Mouse (Mus musculus) brown adipose tissue, adult 24 weeks (tissue): ENCODE results near the gene Ptpra. TPM values are rescaled to one million over a fixed set of nuclear protein-coding genes. Genes with fewer than 3 reads are reported as not detected.

Experiments used
- H3K27ac ChIP-seq: fragments of 200-500 bp; replicated peaks from 2 replicates; pipeline ENCODE4 v1.5.1; 2012; ENCODE audit warnings: low read depth, mild to moderate bottlenecking, low read length
- H3K4me1 ChIP-seq: fragments of 200-500 bp; 2 replicates; pipeline ENCODE4 v1.6.1; 2012; ENCODE audit warnings: low read length, mixed read lengths; ENCODE audit not compliant: control insufficient read depth, insufficient read depth, insufficient read length
- H3K4me3 ChIP-seq: fragments of 200-500 bp; 2 replicates; pipeline ENCODE4 v1.5.1; 2012; ENCODE audit warnings: low read depth, mild to moderate bottlenecking, low read length, moderate library complexity; ENCODE audit not compliant: insufficient read depth
- polyA plus RNA-seq: library from polyadenylated mRNA; stranded (reverse); fragments of >200 nt; gene quantifications from 2 replicates; pipeline ENCODE4 v1.2.4, GENCODE M21; 2012; ENCODE audit not compliant: missing spikeins, insufficient read depth, insufficient read length

The Ptpra gene
- polyA plus RNA-seq = 38.6 and 52.5 TPM in 2 replicates

- peak within 1 kb of the TSS; percentile 92 for H3K4me3 ChIP-seq
- H3K4me1 ChIP-seq = peaks cover 5% of the 10 kb centered on the region
These were observed at the start of gene Ptpra for GRCm38 (mm10) chr2:130449794-130450433. Gene Ptpra, plus strand, starts transcription at chr2:130450278.

GRCm38 (mm10) chr2:130401891-130402290, 48.2 kb upstream of the Ptpra start:
- Histone ChIP-seq H3K4me1 (no peaks in the 10 kb centered on the region), H3K27ac (no peak overlapping the region), H3K4me3 (no peak overlapping the region)

More at GRCm38 (mm10) chr2:130449794-130450433, at the start of gene Ptpra:
- H3K27ac ChIP-seq = peak within 1 kb of the TSS; percentile 75

- H3K4me1 ChIP-seq = no peaks in the 10 kb centered on the region
- no peak within 1 kb of the TSS for H3K4me3 ChIP-seq
- no peak within 1 kb of the TSS for H3K27ac ChIP-seq
These were observed 45.1 kb upstream of the Ptpra start, which contains the start of the genes Gm28372 and 1700020A23Rik for GRCm38 (mm10) chr2:130404939-130405338. Gene Gm28372, plus strand, starts transcription at chr2:130405239. Gene 1700020A23Rik, plus strand, starts transcription at chr2:130405259.

GRCm38 (mm10) chr2:130406178-130406577, 43.9 kb upstream of the Ptpra start, which contains the start of gene Tmem239:
Gene Tmem239, plus strand, starts transcription at chr2:130406478.
- H3K27ac ChIP-seq = no peak within 1 kb of the TSS
- H3K4me3 ChIP-seq = no peak within 1 kb of the TSS
- no peaks in the 10 kb centered on the region for H3K4me1 ChIP-seq

- Histone ChIP-seq H3K4me3 (no peak overlapping the region), H3K4me1 (no peaks in the 10 kb centered on the region), H3K27ac (no peak overlapping the region)
These were observed 41.9 kb upstream of the Ptpra start for GRCm38 (mm10) chr2:130408194-130408593.

GRCm38 (mm10) chr2:130411558-130412495, 38.3 kb upstream of the Ptpra start:
- no peak overlapping the region for H3K4me3 ChIP-seq
- no peaks in the 10 kb centered on the region for H3K4me1 ChIP-seq
- no peak overlapping the region for H3K27ac ChIP-seq

- Histone ChIP-seq H3K4me1 (no peaks in the 10 kb centered on the region), H3K4me3 (no peak overlapping the region), H3K27ac (no peak overlapping the region)
These were observed 37.3 kb upstream of the Ptpra start for GRCm38 (mm10) chr2:130412775-130413174.

- H3K4me3 ChIP-seq = no peak overlapping the region
- no peaks in the 10 kb centered on the region for H3K4me1 ChIP-seq
- no peak overlapping the region for H3K27ac ChIP-seq
These were observed 35.8 kb upstream of the Ptpra start for GRCm38 (mm10) chr2:130414094-130414856.

GRCm38 (mm10) chr2:130421781-130422620, 28.1 kb upstream of the Ptpra start:
- peaks cover 5% of the 10 kb centered on the region for H3K4me1 ChIP-seq
- no peak overlapping the region for H3K27ac ChIP-seq

GRCm38 (mm10) chr2:130423397-130424125, 26.5 kb upstream of the Ptpra start:
- peak overlapping the region; percentile 54 for H3K27ac ChIP-seq
- H3K4me3 ChIP-seq = peak overlapping the region; percentile 81

More at GRCm38 (mm10) chr2:130421781-130422620, 28.1 kb upstream of the Ptpra start:
- no peak overlapping the region for H3K4me3 ChIP-seq

GRCm38 (mm10) chr2:130424126-130424853, 25.8 kb upstream of the Ptpra start, which contains the start of the genes Vps16 and Pced1a:
Gene Vps16, plus strand, starts transcription at chr2:130424339.
Gene Pced1a, minus strand, starts transcription at chr2:130424701.
- Histone ChIP-seq H3K4me1 (peaks cover 5% of the 10 kb centered on the region), H3K27ac (peak within 1 kb of the TSS; percentile 66), H3K4me3 (peak within 1 kb of the TSS; percentile 81)

More at GRCm38 (mm10) chr2:130423397-130424125, 26.5 kb upstream of the Ptpra start:
- peaks cover 5% of the 10 kb centered on the region for H3K4me1 ChIP-seq

- H3K4me1 ChIP-seq = peaks cover 5% of the 10 kb centered on the region
- peak overlapping the region; percentile 81 for H3K4me3 ChIP-seq
- H3K27ac ChIP-seq = no peak overlapping the region
These were observed 25.0 kb upstream of the Ptpra start for GRCm38 (mm10) chr2:130425112-130425511.

GRCm38 (mm10) chr2:130429851-130430250, 20.2 kb upstream of the Ptpra start:
- Histone ChIP-seq H3K4me3 (no peak overlapping the region), H3K4me1 (no peaks in the 10 kb centered on the region), H3K27ac (no peak overlapping the region)
